Mouse (Mus musculus): ENCODE results near the gene Agr3.

GRCm38 (mm10) chr12:35890756-35891155 lies 34.7 kb upstream of the Agr3 start:
- no peak for TF ChIP-seq POLR2A (IDR thresholded peaks at IDR 0.05; ENCODE audit: low read depth, low read length)
- TF ChIP-seq USF1 (IDR thresholded peaks at IDR 0.05; ENCODE audit: low read depth, low read length), result no peak
- TF ChIP-seq CHD1 (IDR thresholded peaks at IDR 0.05; ENCODE audit: low read depth, low read length), result no peak
- TF ChIP-seq TBP (conservative IDR thresholded peaks at IDR 0.05; ENCODE audit: low read depth, low read length), result no peak
- no peak for TF ChIP-seq ETS1 (conservative IDR thresholded peaks at IDR 0.05; ENCODE audit: low read depth, low read length)
- no peak for TF ChIP-seq CTCF (conservative IDR thresholded peaks at IDR 0.05 in 1 of 2, IDR thresholded peaks at IDR 0.05 in 1 of 2; ENCODE audit: low read depth in 2 of 2, low read length in 2 of 2)
- TF ChIP-seq SMC3 (IDR thresholded peaks at IDR 0.05; ENCODE audit: low read depth, low read length), result no peak
- no peak for TF ChIP-seq MAFK (IDR thresholded peaks at IDR 0.05; ENCODE audit: insufficient replicate concordance, low read length)
- TF ChIP-seq HCFC1 (IDR thresholded peaks at IDR 0.05; ENCODE audit: low read depth, low read length), result no peak
- TF ChIP-seq EP300 (IDR thresholded peaks at IDR 0.05; ENCODE audit: low read length), result no peak
- no peak for TF ChIP-seq E2F4 (IDR thresholded peaks at IDR 0.05; ENCODE audit: insufficient replicate concordance, low read depth, low read length)
- TF ChIP-seq KAT2A (IDR thresholded peaks at IDR 0.05; ENCODE audit: insufficient replicate concordance, low read length), result no peak
- TF ChIP-seq ZKSCAN1 (IDR thresholded peaks at IDR 0.05; ENCODE audit: borderline replicate concordance, low read depth, low read length), result no peak
- no peak for TF ChIP-seq MAZ (IDR thresholded peaks at IDR 0.05; ENCODE audit: low read depth, low read length)

Measured in CH12.LX (cell line).